Mouse (Mus musculus): ENCODE data around the gene Osm. TPM values are rescaled to one million over a fixed set of nuclear protein-coding genes. Genes with fewer than 3 reads are reported as not detected.

Gene Osm
- polyA plus RNA-seq, 1 experiment from 2014 or later = 0.14 TPM

- no peaks in the 10 kb centered on the region for H3K4me1 ChIP-seq (ENCODE audit: control insufficient read depth, insufficient read depth, low read length)
- H3K9ac ChIP-seq (ENCODE audit: low read length) = no peak overlapping the region
- no peak for ATAC-seq (ENCODE audit: insufficient read depth, low FRiP score)
- H3K36me3 ChIP-seq (ENCODE audit: control insufficient read depth, insufficient read depth, low read length) = no peaks in the 10 kb centered on the region
- no peaks in the 10 kb centered on the region for H3K27me3 ChIP-seq (ENCODE audit: control insufficient read depth, insufficient read depth, low read length)
- WGBS = 66% methylated on average over 4 of the region's 4 CpGs
- H3K4me3 ChIP-seq (replicated peaks; ENCODE audit: low read length) = no peak overlapping the region
- H3K27ac ChIP-seq (ENCODE audit: low read length) = no peak overlapping the region
- 0 out of 2 replicates have a peak, but pooled peaks cover 3% of the 10 kb centered on the region for H3K9me3 ChIP-seq (replicated peaks; ENCODE audit: control insufficient read depth, low read length)
- H3K4me2 ChIP-seq (ENCODE audit: low read depth, low read length) = no peak overlapping the region
Observed at GRCm38 (mm10) chr11:4241180-4241579, 5.0 kb downstream of the Osm start.

GRCm38 (mm10) chr11:4246126-4246525 lies 9.9 kb downstream of the Osm start:
- no peaks in the 10 kb centered on the region for H3K36me3 ChIP-seq (ENCODE audit: control insufficient read depth, insufficient read depth, low read length)
- ATAC-seq (ENCODE audit: insufficient read depth, low FRiP score) = no peak
- no peaks in the 10 kb centered on the region for H3K9me3 ChIP-seq (replicated peaks; ENCODE audit: control insufficient read depth, low read length)
- H3K4me3 ChIP-seq (replicated peaks; ENCODE audit: low read length) = no peak overlapping the region
- H3K9ac ChIP-seq (ENCODE audit: low read length) = no peak overlapping the region
- H3K4me1 ChIP-seq (ENCODE audit: control insufficient read depth, insufficient read depth, low read length) = no peaks in the 10 kb centered on the region
- WGBS = 44% methylated on average over 6 of the region's 6 CpGs
- H3K27me3 ChIP-seq (ENCODE audit: control insufficient read depth, insufficient read depth, low read length) = no peaks in the 10 kb centered on the region
- no peak overlapping the region for H3K4me2 ChIP-seq (ENCODE audit: low read depth, low read length)
- H3K27ac ChIP-seq (ENCODE audit: low read length) = no peak overlapping the region

DNA sequence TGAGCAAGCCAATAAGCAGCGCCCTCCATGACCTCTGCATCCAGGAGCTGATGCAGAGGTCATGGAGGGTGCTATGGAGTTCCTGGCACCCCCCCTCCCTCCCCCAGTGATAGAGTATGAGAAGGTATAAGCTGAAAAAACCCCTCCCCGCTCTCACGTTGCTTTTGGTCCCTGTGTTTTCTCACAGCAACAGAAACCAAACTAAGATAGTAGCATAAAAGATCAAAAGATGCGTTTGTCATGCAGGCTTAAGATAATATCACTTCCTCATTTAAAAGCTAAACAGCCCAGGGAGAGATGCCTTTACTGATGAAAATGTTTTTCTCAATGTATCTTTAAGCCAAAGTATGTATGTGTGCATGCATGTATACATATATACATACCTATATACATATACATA lies 10.4 kb downstream of the Osm start:
- 58% methylated on average over 4 of the region's 4 CpGs for WGBS
- Histone ChIP-seq H3K4me3 (replicated peaks; ENCODE audit: low read length) (no peak overlapping the region), H3K4me1 (ENCODE audit: control insufficient read depth, insufficient read depth, low read length) (no peaks in the 10 kb centered on the region), H3K4me2 (ENCODE audit: low read depth, low read length) (no peak overlapping the region), H3K27ac (ENCODE audit: low read length) (no peak overlapping the region), H3K27me3 (ENCODE audit: control insufficient read depth, insufficient read depth, low read length) (no peaks in the 10 kb centered on the region), H3K36me3 (ENCODE audit: control insufficient read depth, insufficient read depth, low read length) (no peaks in the 10 kb centered on the region), H3K9ac (ENCODE audit: low read length) (no peak overlapping the region), H3K9me3 (replicated peaks; ENCODE audit: control insufficient read depth, low read length) (no peaks in the 10 kb centered on the region)
- ATAC-seq (ENCODE audit: insufficient read depth, low FRiP score) = no peak

- Histone ChIP-seq H3K9ac (ENCODE audit: low read length) (no peak overlapping the region), H3K27ac (ENCODE audit: low read length) (no peak overlapping the region), H3K36me3 (ENCODE audit: control insufficient read depth, insufficient read depth, low read length) (no peaks in the 10 kb centered on the region), H3K27me3 (ENCODE audit: control insufficient read depth, insufficient read depth, low read length) (no peaks in the 10 kb centered on the region), H3K4me3 (replicated peaks; ENCODE audit: low read length) (no peak overlapping the region), H3K4me2 (ENCODE audit: low read depth, low read length) (no peak overlapping the region), H3K4me1 (ENCODE audit: control insufficient read depth, insufficient read depth, low read length) (no peaks in the 10 kb centered on the region), H3K9me3 (replicated peaks; ENCODE audit: control insufficient read depth, low read length) (no peaks in the 10 kb centered on the region)
- no peak for ATAC-seq (ENCODE audit: insufficient read depth, low FRiP score)
- 71% methylated on average over 14 of the region's 14 CpGs for WGBS
Observed at GRCm38 (mm10) chr11:4247201-4247959, 11.2 kb downstream of the Osm start.

- H3K36me3 ChIP-seq (ENCODE audit: control insufficient read depth, insufficient read depth, low read length) = no peaks in the 10 kb centered on the region
- no peak for ATAC-seq (ENCODE audit: insufficient read depth, low FRiP score)
- H3K9ac ChIP-seq (ENCODE audit: low read length) = no peak overlapping the region
- no peak overlapping the region for H3K4me3 ChIP-seq (replicated peaks; ENCODE audit: low read length)
- 89% methylated on average over 3 of the region's 3 CpGs for WGBS
- H3K27ac ChIP-seq (ENCODE audit: low read length) = no peak overlapping the region
- H3K4me2 ChIP-seq (ENCODE audit: low read depth, low read length) = no peak overlapping the region
- no peaks in the 10 kb centered on the region for H3K9me3 ChIP-seq (replicated peaks; ENCODE audit: control insufficient read depth, low read length)
- H3K27me3 ChIP-seq (ENCODE audit: control insufficient read depth, insufficient read depth, low read length) = no peaks in the 10 kb centered on the region
- H3K4me1 ChIP-seq (ENCODE audit: control insufficient read depth, insufficient read depth, low read length) = no peaks in the 10 kb centered on the region
Observed at GRCm38 (mm10) chr11:4249151-4249550, 12.9 kb downstream of the Osm start.

DNA sequence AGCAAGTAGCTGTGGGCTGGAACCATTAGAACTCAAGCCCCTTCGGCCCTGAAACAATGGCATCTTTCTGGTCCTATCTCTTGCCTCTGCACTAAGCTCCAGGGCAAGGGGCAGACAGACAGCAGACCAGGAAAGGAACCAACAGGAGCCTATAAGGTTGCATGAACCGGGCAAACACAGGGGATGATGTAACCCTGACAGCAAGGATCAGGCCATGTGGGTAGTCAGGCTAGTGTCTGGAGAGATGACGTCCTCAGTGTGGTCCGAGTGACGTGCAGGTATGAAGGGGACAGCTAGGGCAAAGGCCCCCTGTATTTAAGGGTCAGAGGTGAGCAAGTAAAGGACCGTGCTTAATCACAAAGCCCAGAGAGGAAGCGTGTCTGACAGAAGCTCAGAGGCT lies 14.1 kb downstream of the Osm start:
- 70% methylated on average over 7 of the region's 7 CpGs for WGBS
- Histone ChIP-seq H3K36me3 (ENCODE audit: control insufficient read depth, insufficient read depth, low read length) (no peaks in the 10 kb centered on the region), H3K4me3 (replicated peaks; ENCODE audit: low read length) (no peak overlapping the region), H3K9me3 (replicated peaks; ENCODE audit: control insufficient read depth, low read length) (no peaks in the 10 kb centered on the region), H3K4me1 (ENCODE audit: control insufficient read depth, insufficient read depth, low read length) (no peaks in the 10 kb centered on the region), H3K9ac (ENCODE audit: low read length) (no peak overlapping the region), H3K27ac (ENCODE audit: low read length) (no peak overlapping the region), H3K27me3 (ENCODE audit: control insufficient read depth, insufficient read depth, low read length) (no peaks in the 10 kb centered on the region), H3K4me2 (ENCODE audit: low read depth, low read length) (no peak overlapping the region)
- no peak for ATAC-seq (ENCODE audit: insufficient read depth, low FRiP score)

GRCm38 (mm10) chr11:4251376-4251775 lies 15.2 kb downstream of the Osm start:
- Histone ChIP-seq H3K27me3 (ENCODE audit: control insufficient read depth, insufficient read depth, low read length) (no peaks in the 10 kb centered on the region), H3K4me3 (replicated peaks; ENCODE audit: low read length) (no peak overlapping the region), H3K9me3 (replicated peaks; ENCODE audit: control insufficient read depth, low read length) (no peaks in the 10 kb centered on the region), H3K36me3 (ENCODE audit: control insufficient read depth, insufficient read depth, low read length) (no peaks in the 10 kb centered on the region), H3K4me2 (ENCODE audit: low read depth, low read length) (no peak overlapping the region), H3K27ac (ENCODE audit: low read length) (no peak overlapping the region), H3K9ac (ENCODE audit: low read length) (no peak overlapping the region), H3K4me1 (ENCODE audit: control insufficient read depth, insufficient read depth, low read length) (no peaks in the 10 kb centered on the region)
- no peak for ATAC-seq (ENCODE audit: insufficient read depth, low FRiP score)
- WGBS = 53% methylated on average over 3 of the region's 3 CpGs

DNA sequence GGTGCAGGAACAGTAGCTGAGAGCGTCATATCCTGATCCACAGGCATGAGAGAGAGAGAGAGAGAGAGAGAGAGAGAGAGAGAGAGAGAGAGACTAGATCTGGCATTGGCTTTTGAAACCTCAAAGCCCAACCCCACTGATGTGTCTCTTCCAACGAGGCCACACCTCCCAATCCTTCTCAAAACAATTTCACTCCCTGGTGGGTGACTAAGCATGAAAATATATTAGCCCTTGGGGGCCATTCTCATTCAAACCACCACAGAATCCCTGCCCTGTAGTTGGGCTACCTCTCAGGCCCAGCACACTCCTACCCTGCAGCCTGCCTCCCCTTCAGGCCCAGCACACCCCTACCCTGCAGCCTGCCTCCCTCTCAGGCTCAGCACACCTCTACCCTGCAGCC lies 16.7 kb downstream of the Osm start:
- 61% methylated on average over 2 of the region's 2 CpGs for WGBS
- Histone ChIP-seq H3K27ac (ENCODE audit: low read length) (no peak overlapping the region), H3K27me3 (ENCODE audit: control insufficient read depth, insufficient read depth, low read length) (no peaks in the 10 kb centered on the region), H3K36me3 (ENCODE audit: control insufficient read depth, insufficient read depth, low read length) (no peaks in the 10 kb centered on the region), H3K4me3 (replicated peaks; ENCODE audit: low read length) (no peak overlapping the region), H3K9me3 (replicated peaks; ENCODE audit: control insufficient read depth, low read length) (no peaks in the 10 kb centered on the region), H3K4me1 (ENCODE audit: control insufficient read depth, insufficient read depth, low read length) (no peaks in the 10 kb centered on the region), H3K4me2 (ENCODE audit: low read depth, low read length) (no peak overlapping the region), H3K9ac (ENCODE audit: low read length) (no peak overlapping the region)
- ATAC-seq (ENCODE audit: insufficient read depth, low FRiP score) = no peak

- Histone ChIP-seq H3K4me3 (replicated peaks; ENCODE audit: low read length) (no peak within 1 kb of the TSS), H3K27me3 (ENCODE audit: control insufficient read depth, insufficient read depth, low read length) (no peaks in the 10 kb centered on the region), H3K9ac (ENCODE audit: low read length) (0 out of 2 replicates have a peak within 1 kb of the TSS, but pooled peaks have one; percentile 9), H3K9me3 (replicated peaks; ENCODE audit: control insufficient read depth, low read length) (no peaks in the 10 kb centered on the region), H3K4me1 (ENCODE audit: control insufficient read depth, insufficient read depth, low read length) (peaks cover 21% of the 10 kb centered on the region), H3K36me3 (ENCODE audit: control insufficient read depth, insufficient read depth, low read length) (no peaks in the 10 kb centered on the region), H3K27ac (ENCODE audit: low read length) (no peak within 1 kb of the TSS), H3K4me2 (ENCODE audit: low read depth, low read length) (0 out of 2 replicates have a peak within 1 kb of the TSS, but pooled peaks have one; percentile 44)
- 58% methylated on average over 11 of the region's 11 CpGs for WGBS
- ATAC-seq (ENCODE audit: insufficient read depth, low FRiP score) = no peak
Observed at GRCm38 (mm10) chr11:4256846-4257607, 20.8 kb downstream of the Osm start, which contains the start of gene Lif. Gene Lif (plus strand): TSS chr11:4257557.

Data from stomach, embryonic 16.5 days (tissue).